Mouse (Mus musculus) right cerebral cortex, adult 2 months (tissue): Measurements from ENCODE around the gene Jak3.

Experiments used
- DNase-seq, 2 experiments: peaks; one replicate each; pipeline ENCODE4 v3.0.0; 2021 to 2022; ENCODE audit warnings: low spot score in 2 of 2

The Jak3 gene

GRCm38 (mm10) chr8:71676020-71676741 lies at the start of gene Jak3:
TSS of gene Jak3 (plus strand) at chr8:71676296.
- peak in 1 of 2 experiments; percentile 51 for DNase-seq

GRCm38 (mm10) chr8:71626753-71627152 lies 49.3 kb upstream of the Jak3 start:
- DNase-seq: no peak

- DNase-seq: no peak
Measured at GRCm38 (mm10) chr8:71627265-71628099, 48.6 kb upstream of the Jak3 start.

- no peak for DNase-seq
Measured at GRCm38 (mm10) chr8:71628396-71629095, 47.5 kb upstream of the Jak3 start.

GRCm38 (mm10) chr8:71629096-71629697 lies 46.9 kb upstream of the Jak3 start:
- peak; percentile 86 to 89 for DNase-seq

- no peak for DNase-seq
Measured at GRCm38 (mm10) chr8:71629781-71630212, 46.3 kb upstream of the Jak3 start.

GRCm38 (mm10) chr8:71630761-71631160 lies 45.3 kb upstream of the Jak3 start:
- DNase-seq: no peak

GRCm38 (mm10) chr8:71631897-71632296 lies 44.2 kb upstream of the Jak3 start:
- no peak for DNase-seq

GRCm38 (mm10) chr8:71633164-71633563 lies 42.9 kb upstream of the Jak3 start:
- no peak for DNase-seq

- no peak for DNase-seq
Measured at GRCm38 (mm10) chr8:71633981-71634667, 42.0 kb upstream of the Jak3 start.

- no peak for DNase-seq
Measured at GRCm38 (mm10) chr8:71637149-71638095, 38.7 kb upstream of the Jak3 start.

GRCm38 (mm10) chr8:71638321-71638720 lies 37.8 kb upstream of the Jak3 start:
- no peak for DNase-seq

GRCm38 (mm10) chr8:71639318-71639717 lies 36.8 kb upstream of the Jak3 start:
- DNase-seq: no peak

GRCm38 (mm10) chr8:71645510-71645909 lies 30.6 kb upstream of the Jak3 start:
- no peak for DNase-seq

GRCm38 (mm10) chr8:71654600-71654999 lies 21.5 kb upstream of the Jak3 start:
- DNase-seq: no peak

GRCm38 (mm10) chr8:71657816-71658215 lies 18.3 kb upstream of the Jak3 start:
- DNase-seq: no peak

GRCm38 (mm10) chr8:71658515-71659049 lies 17.5 kb upstream of the Jak3 start:
- DNase-seq: no peak

- DNase-seq: no peak
Measured at GRCm38 (mm10) chr8:71659751-71660150, 16.3 kb upstream of the Jak3 start.

- peak; percentile 89 to 91 for DNase-seq
Measured at GRCm38 (mm10) chr8:71660325-71661120, 15.6 kb upstream of the Jak3 start.
